23 mouse cellular contexts compared by ENCODE assay signal in the genomic region with DNA sequence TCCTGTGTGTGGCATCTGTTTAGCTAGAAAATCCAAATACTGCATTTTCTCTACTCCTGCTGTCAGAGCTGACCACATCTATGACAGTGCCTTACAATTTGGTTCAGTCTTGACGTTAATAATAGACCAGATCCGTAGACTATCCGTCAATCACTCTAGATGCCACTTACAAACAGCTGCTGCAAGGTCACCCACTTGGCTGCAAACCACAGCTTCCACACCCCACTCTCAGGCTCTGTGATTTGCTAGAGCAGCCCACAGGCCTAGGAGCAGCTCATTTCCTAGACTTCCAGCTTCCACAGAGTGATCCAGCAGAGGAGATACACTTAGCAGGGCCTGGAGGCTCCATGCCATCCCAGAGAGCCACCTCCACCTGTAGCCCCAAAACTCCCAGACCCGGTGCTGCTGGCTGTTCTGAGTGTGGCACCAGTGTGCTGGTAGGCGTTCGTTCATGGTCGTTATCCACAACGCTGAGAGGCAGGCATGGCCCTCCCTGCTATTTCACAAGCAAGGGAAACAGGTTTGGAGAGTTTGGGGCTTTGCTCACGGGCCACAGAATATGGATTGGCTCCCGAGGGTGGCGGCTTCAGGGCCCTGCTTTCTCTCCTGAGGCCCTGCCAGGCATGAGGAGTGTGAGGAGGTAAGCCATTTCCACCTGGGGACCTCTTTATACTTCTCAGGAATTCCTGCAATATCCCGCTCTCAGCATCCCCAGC. TPM values are rescaled to one million over a fixed set of nuclear protein-coding genes. Genes with fewer than 3 reads are reported as not detected.
A peak's percentile ranks its signal among the peaks of the same experiment; 100 is the strongest.
DNase-seq lines count a peak whose midpoint lies in the region; ATAC-seq and TF ChIP-seq lines count a peak whose summit lies in the region.
"Had no signal": no experiment of that assay in that cellular context is flagged by ENCODE, and none has a peak within 500 bp of the region (broad histone marks: within the 10 kb centered on the region; RNA-seq: fewer than 3 reads in every experiment).

No protein-coding gene starts in this region.

- no peaks in the 10 kb centered on the region for H3K9me3 ChIP-seq in limb, embryonic 13.5 days
- no peaks in the 10 kb centered on the region for H3K9me3 ChIP-seq in limb, embryonic 10.5 days (replicated peaks)
- no peaks in the 10 kb centered on the region for H3K9me3 ChIP-seq in stomach, postnatal 0 days (ENCODE audit: control insufficient read depth, low read length)
- H3K9me3 ChIP-seq: forebrain, embryonic 12.5 days; G1E; heart, embryonic 13.5 days; hindbrain, embryonic 13.5 days; midbrain, embryonic 10.5 days had no signal

- H3K27ac ChIP-seq in gastrocnemius, adult 2 months = peak overlapping the region; percentile 77
- no peak overlapping the region for H3K27ac ChIP-seq in limb, embryonic 13.5 days
- no peak overlapping the region for H3K27ac ChIP-seq in limb, embryonic 10.5 days
- peak overlapping the region; percentile 40 for H3K27ac ChIP-seq in stomach, postnatal 0 days (replicated peaks)
- H3K27ac ChIP-seq: forebrain, embryonic 12.5 days; heart, embryonic 13.5 days; hindbrain, embryonic 13.5 days; midbrain, embryonic 10.5 days had no signal

- H3K36me3 ChIP-seq in limb, embryonic 13.5 days = no peaks in the 10 kb centered on the region
- H3K36me3 ChIP-seq in limb, embryonic 10.5 days = no peaks in the 10 kb centered on the region
- no peaks in the 10 kb centered on the region for H3K36me3 ChIP-seq in stomach, postnatal 0 days (ENCODE audit: control insufficient read depth, insufficient read depth, low read length)
- H3K36me3 ChIP-seq: forebrain, embryonic 12.5 days; heart, embryonic 13.5 days; midbrain, embryonic 10.5 days had no signal

- H3K4me2 ChIP-seq in limb, embryonic 13.5 days (replicated peaks) = no peak overlapping the region
- no peak overlapping the region for H3K4me2 ChIP-seq in stomach, postnatal 0 days (replicated peaks; ENCODE audit: low read depth)
- H3K4me2 ChIP-seq: forebrain, embryonic 12.5 days; heart, embryonic 13.5 days; hindbrain, embryonic 13.5 days had no signal

- no peak for TF ChIP-seq CTCF in gastrocnemius, adult 2 months (IDR thresholded peaks at IDR 0.05)
- TF ChIP-seq CTCF in stomach, postnatal 0 days (IDR thresholded peaks at IDR 0.05; ENCODE audit: low read depth) = no peak

- H3K27me3 ChIP-seq in limb, embryonic 13.5 days = no peaks in the 10 kb centered on the region
- H3K27me3 ChIP-seq in limb, embryonic 10.5 days (ENCODE audit: low read depth, poor library complexity, severe bottlenecking) = no peaks in the 10 kb centered on the region
- H3K27me3 ChIP-seq in stomach, postnatal 0 days (ENCODE audit: control insufficient read depth, insufficient read depth, low read length) = no peaks in the 10 kb centered on the region
- H3K27me3 ChIP-seq: CH12.LX; forebrain, embryonic 12.5 days; hindbrain, embryonic 13.5 days; Patski had no signal

- whole genome bisulfite sequencing in limb, embryonic 13.5 days = 69% methylated on average over 12 of the region's 12 CpGs
- 81% methylated on average over 12 of the region's 12 CpGs for WGBS in limb, embryonic 10.5 days
- WGBS in stomach, postnatal 0 days = 68% methylated on average over 12 of the region's 12 CpGs

- peak; percentile 69 for DNase-seq in gastrocnemius, adult 2 months
- DNase-seq in gastrocnemius, postnatal 14 days = no peak
- DNase-seq in limb, embryonic 10.5 days (ENCODE audit: low spot score) = no peak
- DNase-seq in lung, postnatal 4 days = peak; percentile 25 to 44
- no peak for DNase-seq in stomach, postnatal 0 days (ENCODE audit: low spot score)
- no peak for DNase-seq in testis, postnatal 10 days (ENCODE audit: low spot score)
- DNase-seq: adrenal gland, postnatal 36 days; B cell, adult 2 months; cerebellum, adult 9-10 months; heart, postnatal 36 days; kidney, adult 9 months; kidney, postnatal 14 days; left cerebral cortex, postnatal 4 days; thymus, postnatal 14 days had no signal

- peak overlapping the region; percentile 2 for H3K4me3 ChIP-seq in gastrocnemius, adult 2 months
- no peak overlapping the region for H3K4me3 ChIP-seq in limb, embryonic 13.5 days
- no peak overlapping the region for H3K4me3 ChIP-seq in limb, embryonic 10.5 days
- H3K4me3 ChIP-seq in stomach, postnatal 0 days (ENCODE audit: low read depth, low read length) = no peak overlapping the region
- H3K4me3 ChIP-seq: forebrain, embryonic 12.5 days; heart, embryonic 13.5 days; hindbrain, embryonic 13.5 days; midbrain, embryonic 10.5 days had no signal

- ATAC-seq in limb, embryonic 13.5 days (ENCODE audit: low FRiP score, low read depth) = no peak
- ATAC-seq in stomach, postnatal 0 days (ENCODE audit: low FRiP score, low TSS enrichment) = no peak
- ATAC-seq: midbrain, embryonic 16.5 days; Patski had no signal

- H3K9ac ChIP-seq in limb, embryonic 13.5 days = peak overlapping the region; percentile 39; the same call in 1 of the 2 replicates
- H3K9ac ChIP-seq in stomach, postnatal 0 days (ENCODE audit: low read length) = no peak overlapping the region
- H3K9ac ChIP-seq: forebrain, embryonic 12.5 days; heart, embryonic 13.5 days; hindbrain, embryonic 13.5 days had no signal

- H3K4me1 ChIP-seq in limb, embryonic 13.5 days = peaks cover 20% of the 10 kb centered on the region
- H3K4me1 ChIP-seq in limb, embryonic 10.5 days = peaks cover 21% of the 10 kb centered on the region
- H3K4me1 ChIP-seq in stomach, postnatal 0 days (replicated peaks; ENCODE audit: control insufficient read depth, insufficient read depth) = peaks cover 7% of the 10 kb centered on the region

- no peak for TF ChIP-seq EP300 in stomach, postnatal 0 days (optimal IDR thresholded peaks at IDR 0.05)

- intact Hi-C loops in gastrocnemius, adult 2 months (cut with DNase I) = no loop called here
- intact Hi-C loops in gastrocnemius, postnatal 14 days (cut with DNase I; ENCODE audit: low total_unique reads) = no loop called here

RNA-seq across cellular contexts. Expression of gene Ttc7, which starts 26.5 kb away (rescaled TPM):
- 10 to 100 TPM in 1 of 2 experiments, 1 to 10 TPM in 1; 8.9 to 15.9 TPM for total RNA-seq in gastrocnemius, adult 2 months (2021)
- 10 to 100 TPM; 13.2 to 14.5 TPM for total RNA-seq in gastrocnemius, postnatal 14 days (2021)
- polyA plus RNA-seq in limb, embryonic 13.5 days (2015; fragmentation: Nextera tagmentation; extraction: Ambion mirVana) = 4.1 and 4.3 TPM in 2 replicates
- 3.6 and 3.9 TPM in 2 replicates for polyA plus RNA-seq in limb, embryonic 10.5 days (2016; fragmentation: Nextera tagmentation; extraction: Ambion mirVana)
- polyA plus RNA-seq in stomach, postnatal 0 days (2015; fragmentation: Nextera tagmentation; extraction: Ambion mirVana) = 19.9 and 21.2 TPM in 2 replicates

RNA-seq across cellular contexts. Expression of gene Mcfd2, which starts 43.5 kb away (rescaled TPM):
- total RNA-seq in gastrocnemius, adult 2 months (2021) = 10 to 100 TPM; 23.7 to 29.7 TPM
- 10 to 100 TPM; 19.0 to 20.9 TPM for total RNA-seq in gastrocnemius, postnatal 14 days (2021)
- polyA plus RNA-seq in limb, embryonic 13.5 days (2015; fragmentation: Nextera tagmentation; extraction: Ambion mirVana) = 85.3 TPM in 2 replicates
- polyA plus RNA-seq in limb, embryonic 10.5 days (2016; fragmentation: Nextera tagmentation; extraction: Ambion mirVana) = 76.2 and 76.4 TPM in 2 replicates
- 80.4 and 84.4 TPM in 2 replicates for polyA plus RNA-seq in stomach, postnatal 0 days (2015; fragmentation: Nextera tagmentation; extraction: Ambion mirVana)

Comparison
In these comparisons a context has a peak if more than half of its experiments do, and no peak if none do; other contexts are left out.
1. DNase-seq: peak in gastrocnemius, adult 2 months (single experiment) and lung, postnatal 4 days (2 of 2); none in gastrocnemius, postnatal 14 days (single experiment), limb, embryonic 10.5 days (single experiment), stomach, postnatal 0 days (single experiment) and testis, postnatal 10 days (single experiment).
2. H3K27ac ChIP-seq: peak in gastrocnemius, adult 2 months (single experiment) and stomach, postnatal 0 days (single experiment); none in limb, embryonic 13.5 days (single experiment) and limb, embryonic 10.5 days (single experiment).